Mouse (Mus musculus) G1E (cell line): Measurements from ENCODE around the gene Clp1.

ENCODE experiments used
- CTCF ChIP-seq: IDR thresholded peaks from 2 replicates; pipeline ENCODE4 v1.5.1; 2012; ENCODE audit warnings: low read depth, low read length, inconsistent platforms, mixed read lengths
- GATA1 ChIP-seq: IDR thresholded peaks from 2 replicates; pipeline ENCODE4 v1.6.1; 2012; ENCODE audit warnings: borderline replicate concordance, low read length, inconsistent platforms, mixed read lengths
- POLR2AphosphoS5 ChIP-seq: IDR thresholded peaks from 2 replicates; pipeline ENCODE4 v1.6.1; 2012; ENCODE audit warnings: low read depth, low read length, inconsistent platforms; ENCODE audit not compliant: insufficient replicate concordance

DNA sequence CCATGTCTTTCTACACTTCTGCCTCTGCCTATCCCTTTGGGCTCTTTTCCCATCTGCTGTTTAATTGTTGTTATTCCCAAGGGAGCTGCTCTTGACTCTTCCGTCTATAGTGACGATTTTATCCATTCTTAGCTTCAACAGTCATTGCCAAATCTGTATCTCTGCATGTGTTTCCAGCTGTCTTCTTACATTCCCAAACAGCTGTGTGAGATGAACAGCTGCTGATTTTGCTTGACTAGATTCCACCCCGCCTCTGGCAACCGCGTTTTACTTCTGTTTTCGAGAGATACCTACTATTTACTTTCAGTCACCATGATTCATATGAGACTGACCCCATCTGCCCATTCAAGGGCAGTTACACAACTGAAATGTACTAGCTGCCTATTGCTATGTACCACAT, 23.0 kb upstream of the Clp1 start:
- TF ChIP-seq CTCF: no peak
- no peak for TF ChIP-seq POLR2AphosphoS5
- no peak for TF ChIP-seq GATA1
